Mouse (Mus musculus) liver, postnatal 0 days (tissue): ENCODE measurements around the gene Radil. TPM values are rescaled to one million over a fixed set of nuclear protein-coding genes. Genes with fewer than 3 reads are reported as not detected.

Experiments
- ATAC-seq: fragments of 200-750 bp; cut with Nextera tagmentation; 2 replicates; pipeline ENCODE4 v1.8.0; 2017; ENCODE audit warnings: mild to moderate bottlenecking, moderate library complexity
- DNase-seq: peaks from one replicate; pipeline ENCODE4 v3.0.0-alpha.2; 2016
- H3K27ac ChIP-seq: fragments of 300-500 bp; sonication (generic); 2 replicates; pipeline ENCODE4 v1.5.1; 2014; ENCODE audit warnings: antibody characterized with exemption, moderate library complexity, mild to moderate bottlenecking, low read depth
- H3K27me3 ChIP-seq: fragments of 300-500 bp; sonication (generic); 2 replicates; pipeline ENCODE4 v1.6.1; 2014; ENCODE audit warnings: low read length, control low read depth, mixed read lengths; ENCODE audit not compliant: insufficient read depth
- H3K36me3 ChIP-seq: fragments of 300-500 bp; sonication (generic); replicated peaks from 2 replicates; pipeline ENCODE4 v1.6.1; 2014; ENCODE audit warnings: mild to moderate bottlenecking, control low read depth, low read length, moderate library complexity, mixed read lengths; ENCODE audit not compliant: insufficient read depth
- H3K4me1 ChIP-seq: fragments of 300-500 bp; sonication (generic); 2 replicates; pipeline ENCODE4 v1.6.1; 2014; ENCODE audit warnings: antibody characterized with exemption, mild to moderate bottlenecking, control low read depth; ENCODE audit not compliant: insufficient read depth
- H3K4me2 ChIP-seq: fragments of 300-500 bp; sonication (generic); 2 replicates; pipeline ENCODE4 v1.6.1; 2014; ENCODE audit warnings: low read depth, mild to moderate bottlenecking, low read length, moderate library complexity, mixed read lengths
- H3K4me3 ChIP-seq: fragments of 300-500 bp; sonication (generic); 2 replicates; pipeline ENCODE4 v1.5.1; 2014; ENCODE audit warnings: low read depth, low read length
- H3K9ac ChIP-seq: fragments of 300-500 bp; sonication (generic); replicated peaks from 2 replicates; pipeline ENCODE4 v1.6.1; 2014; ENCODE audit warnings: mild to moderate bottlenecking, moderate library complexity
- H3K9me3 ChIP-seq: fragments of 300-500 bp; sonication (generic); 2 replicates; pipeline ENCODE4 v1.6.1; 2016; ENCODE audit warnings: mild to moderate bottlenecking, control low read depth, low read length, mixed read lengths
- CTCF ChIP-seq: sonication (generic); IDR thresholded peaks from 2 replicates; pipeline ENCODE4 v1.5.1; 2016; ENCODE audit warnings: antibody characterized with exemption, low read depth
- EP300 ChIP-seq: IDR thresholded peaks from 2 replicates; pipeline ENCODE4 v1.6.1; 2016; ENCODE audit warnings: antibody characterized with exemption, low read depth, mild to moderate bottlenecking
- WGBS: fragments of 180-500 bp; shearing (Covaris S2); extraction: QIAGEN DNeasy Blood & Tissue Kit; methylation state at CpG from one replicate; pipeline ENCODE4 v1.1.7; 2014; ENCODE audit not compliant: insufficient replicate concordance; 5-methylcytosine and 5-hydroxymethylcytosine counted together
- polyA plus RNA-seq: library from polyadenylated mRNA; unstranded; fragments of >200 nt; fragmentation: Nextera tagmentation; extraction: Ambion mirVana; gene quantifications from 2 replicates; pipeline ENCODE4 v1.2.1, GENCODE M21; 2015

The Radil gene
- 0.05 TPM in 1 of 2 replicates, not detected in the other for polyA plus RNA-seq

GRCm38 (mm10) chr5:142550706-142551652 is at the start of gene Radil:
Gene Radil, minus strand, starts transcription at chr5:142551098.
- Histone ChIP-seq H3K4me3 (peak within 1 kb of the TSS; percentile 44), H3K9ac (peak within 1 kb of the TSS; percentile 45; the same call in 1 of the 2 replicates), H3K36me3 (no peaks in the 10 kb centered on the region), H3K27ac (no peak within 1 kb of the TSS), H3K4me2 (peak within 1 kb of the TSS; percentile 74), H3K4me1 (peaks cover 9% of the 10 kb centered on the region), H3K27me3 (peaks cover 18% of the 10 kb centered on the region), H3K9me3 (no peaks in the 10 kb centered on the region)
- TF ChIP-seq EP300 = no peak
- peak; percentile 75 for TF ChIP-seq CTCF
- ATAC-seq (peak; percentile 97), DNase-seq (peak; percentile 95)
- 3% methylated on average over 61 of the region's 80 CpGs for WGBS

- ATAC-seq (peak; percentile 96), DNase-seq (peak; percentile 57)
- 0 out of 2 replicates have a peak overlapping the region, but pooled peaks have one; percentile 30 for H3K4me2 ChIP-seq
- 63% methylated on average over 6 of the region's 6 CpGs for WGBS
- no peaks in the 10 kb centered on the region for H3K27me3 ChIP-seq
- no peaks in the 10 kb centered on the region for H3K36me3 ChIP-seq
- H3K9ac ChIP-seq = no peak overlapping the region
- H3K9me3 ChIP-seq = no peaks in the 10 kb centered on the region
- H3K4me3 ChIP-seq = no peak overlapping the region
- peaks cover 3% of the 10 kb centered on the region; the same call in 1 of the 2 replicates for H3K4me1 ChIP-seq
- H3K27ac ChIP-seq = peak overlapping the region; percentile 56
- TF ChIP-seq EP300 = no peak
- TF ChIP-seq CTCF = no peak
Observed at GRCm38 (mm10) chr5:142597648-142598390, 46.9 kb upstream of the Radil start.

GRCm38 (mm10) chr5:142596723-142597122 is 45.8 kb upstream of the Radil start:
- Histone ChIP-seq H3K36me3 (no peaks in the 10 kb centered on the region), H3K9me3 (no peaks in the 10 kb centered on the region), H3K27ac (no peak overlapping the region), H3K4me1 (peaks cover 3% of the 10 kb centered on the region; the same call in 1 of the 2 replicates), H3K27me3 (no peaks in the 10 kb centered on the region), H3K4me2 (no peak overlapping the region), H3K9ac (no peak overlapping the region), H3K4me3 (no peak overlapping the region)
- TF ChIP-seq CTCF (no peak), EP300 (no peak)
- 63% methylated on average over 6 of the region's 6 CpGs for WGBS
- no peak for DNase-seq
- ATAC-seq = no peak

GRCm38 (mm10) chr5:142595698-142596097 is 44.8 kb upstream of the Radil start:
- ATAC-seq (no peak), DNase-seq (no peak)
- no peak overlapping the region for H3K4me3 ChIP-seq
- TF ChIP-seq EP300 (no peak), CTCF (no peak)
- H3K4me2 ChIP-seq = no peak overlapping the region
- no peak overlapping the region for H3K27ac ChIP-seq
- no peaks in the 10 kb centered on the region for H3K9me3 ChIP-seq
- H3K4me1 ChIP-seq = peaks cover 3% of the 10 kb centered on the region; the same call in 1 of the 2 replicates
- WGBS = 63% methylated on average over 3 of the region's 3 CpGs
- no peak overlapping the region for H3K9ac ChIP-seq
- H3K36me3 ChIP-seq = no peaks in the 10 kb centered on the region
- no peaks in the 10 kb centered on the region for H3K27me3 ChIP-seq

- H3K27ac ChIP-seq = no peak overlapping the region
- H3K27me3 ChIP-seq = no peaks in the 10 kb centered on the region
- H3K4me1 ChIP-seq = peaks cover 5% of the 10 kb centered on the region
- no peaks in the 10 kb centered on the region for H3K36me3 ChIP-seq
- no peak overlapping the region for H3K9ac ChIP-seq
- DNase-seq (no peak), ATAC-seq (no peak)
- no peak overlapping the region for H3K4me2 ChIP-seq
- H3K4me3 ChIP-seq = no peak overlapping the region
- 74% methylated on average over 6 of the region's 6 CpGs for WGBS
- no peaks in the 10 kb centered on the region for H3K9me3 ChIP-seq
- TF ChIP-seq EP300 (no peak), CTCF (no peak)
Observed at GRCm38 (mm10) chr5:142590953-142591616, 40.2 kb upstream of the Radil start.
